Mouse (Mus musculus) small intestine, adult 2 months (tissue): ENCODE data around the gene C2cd4c.

Experiments used
- CTCF ChIP-seq: fragments of 200-500 bp; IDR thresholded peaks from 2 replicates; pipeline ENCODE4 v1.5.1; 2012; ENCODE audit warnings: low read depth, mild to moderate bottlenecking, control low read depth, inconsistent platforms, low read length, moderate library complexity, mixed read lengths; ENCODE audit not compliant: insufficient replicate concordance, insufficient read length; ENCODE audit errors: extremely low read depth
- POLR2A ChIP-seq: fragments of 200-500 bp; IDR thresholded peaks from 2 replicates; pipeline ENCODE4 v1.6.1; 2012; ENCODE audit warnings: low read depth, mild to moderate bottlenecking, control low read depth, inconsistent platforms, low read length, moderate library complexity

DNA sequence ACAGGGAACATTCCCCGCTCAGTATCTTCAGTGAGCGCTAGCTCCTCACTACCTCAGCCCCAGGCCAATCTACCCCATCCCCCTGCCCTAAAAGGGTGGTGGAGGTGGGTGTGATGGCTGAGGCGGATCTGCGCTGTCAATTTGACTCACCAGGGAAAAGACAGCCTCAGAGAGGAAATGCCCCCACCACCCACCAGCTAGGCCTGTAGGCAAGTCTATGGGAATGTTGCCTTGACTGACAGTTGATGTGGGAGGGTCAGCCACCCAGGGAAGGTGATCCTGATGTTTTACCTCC lies 15.9 kb downstream of the C2cd4c start:
- TF ChIP-seq CTCF (no peak), POLR2A (no peak)
